Mouse (Mus musculus) left cerebral cortex, adult 2 months (tissue): Measurements from ENCODE around the gene Spata17. TPM values are rescaled to one million over a fixed set of nuclear protein-coding genes. Genes with fewer than 3 reads are reported as not detected.

Experiments
- DNase-seq, 2 experiments: peaks; one replicate each; pipeline ENCODE4 v3.0.0; 2021 to 2022; ENCODE audit warnings: low spot score in 2 of 2, mixed read lengths in 1 of 2; ENCODE audit errors: extremely low spot score in 1 of 2
- H3K27ac ChIP-seq: fragments of 200-600 bp; 2 replicates; pipeline ENCODE4 v1.8.1; 2022
- H3K4me3 ChIP-seq: fragments of 200-600 bp; 2 replicates; pipeline ENCODE4 v1.8.1; 2022
- CTCF ChIP-seq: fragments of 200-600 bp; IDR thresholded peaks from 2 replicates; pipeline ENCODE4 v1.8.1; 2022; ENCODE audit warnings: antibody characterized with exemption, mild to moderate bottlenecking, moderate library complexity
- intact Hi-C: fragments of 180-260 bp; cut with DNase I; formaldehyde crosslinking; loops from one replicate; pipeline ENCODE4 v1.15.1; 2025
- total RNA-seq, 2 experiments: library from RNA; stranded (reverse); gene quantifications; 2 replicates each; pipeline ENCODE4 v1.2.3; 2021

Gene Spata17
- total RNA-seq, 2 experiments from 2014 or later, result 0.36 to 0.70 TPM

GRCm38 (mm10) chr1:187228414-187229146 is 13.3 kb upstream of the Spata17 start:
- no peak for DNase-seq
- no peak for TF ChIP-seq CTCF
- no peak overlapping the region for H3K27ac ChIP-seq
- intact Hi-C loops, result no loop called here
- H3K4me3 ChIP-seq, result no peak overlapping the region

DNA sequence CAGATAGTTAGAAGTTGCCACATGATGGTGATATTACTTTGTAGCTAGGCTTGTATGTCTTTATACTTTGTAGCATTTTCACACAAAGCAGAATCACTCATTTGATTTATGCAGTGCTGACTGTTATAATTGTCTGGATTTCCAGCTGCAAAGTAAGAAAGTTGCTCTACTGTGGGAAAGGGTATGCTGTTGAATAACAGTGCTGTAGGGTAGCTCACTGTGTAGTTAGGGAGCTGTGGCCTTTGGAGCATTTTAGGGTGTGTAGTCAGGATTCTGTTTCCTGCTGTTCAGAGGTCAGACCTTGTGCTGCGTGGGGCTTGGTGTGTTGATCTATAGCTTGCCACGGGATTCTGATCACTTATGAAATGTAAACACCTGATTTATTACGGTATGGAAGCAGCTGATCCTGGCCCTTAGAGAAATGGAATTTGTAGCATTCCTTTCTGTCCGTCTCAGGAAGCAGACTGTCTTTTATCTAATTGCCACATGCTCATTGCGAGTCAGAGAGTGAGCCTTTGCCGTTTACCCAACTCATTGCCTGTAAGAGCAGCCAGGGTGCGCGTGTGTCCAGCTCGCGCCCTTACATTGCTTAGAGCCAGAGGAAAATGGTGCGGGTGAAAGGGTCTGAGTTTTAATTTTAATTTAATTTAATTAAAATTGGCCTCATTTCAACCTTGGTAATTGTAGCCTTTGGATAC is 11.2 kb upstream of the Spata17 start:
- TF ChIP-seq CTCF, result no peak
- no peak for DNase-seq
- intact Hi-C loops, result no loop called here
- H3K27ac ChIP-seq, result no peak overlapping the region
- no peak overlapping the region for H3K4me3 ChIP-seq

DNA sequence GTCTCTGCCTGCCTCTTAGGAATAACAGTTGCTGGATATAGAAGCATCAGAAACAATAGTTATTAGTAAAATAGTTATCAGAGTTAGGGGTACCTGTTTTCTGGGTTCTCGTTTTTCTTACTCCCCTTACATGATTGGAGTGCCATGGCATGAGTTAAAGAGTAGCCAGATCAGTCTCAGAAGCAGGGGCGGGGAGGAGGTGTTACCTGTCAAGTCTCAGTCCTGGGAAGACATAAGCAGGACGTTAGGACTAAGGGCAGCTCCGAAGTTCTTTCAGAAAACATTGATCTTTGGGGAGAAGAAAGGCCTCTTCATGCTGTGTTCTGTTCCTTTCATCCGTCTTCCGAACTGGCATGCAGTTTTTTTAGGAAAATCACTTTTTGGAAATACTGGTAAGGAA is 5.5 kb upstream of the Spata17 start:
- DNase-seq, result no peak
- Histone ChIP-seq H3K27ac (no peak overlapping the region), H3K4me3 (no peak overlapping the region)
- TF ChIP-seq CTCF, result no peak
- intact Hi-C loops, result no loop called here

DNA sequence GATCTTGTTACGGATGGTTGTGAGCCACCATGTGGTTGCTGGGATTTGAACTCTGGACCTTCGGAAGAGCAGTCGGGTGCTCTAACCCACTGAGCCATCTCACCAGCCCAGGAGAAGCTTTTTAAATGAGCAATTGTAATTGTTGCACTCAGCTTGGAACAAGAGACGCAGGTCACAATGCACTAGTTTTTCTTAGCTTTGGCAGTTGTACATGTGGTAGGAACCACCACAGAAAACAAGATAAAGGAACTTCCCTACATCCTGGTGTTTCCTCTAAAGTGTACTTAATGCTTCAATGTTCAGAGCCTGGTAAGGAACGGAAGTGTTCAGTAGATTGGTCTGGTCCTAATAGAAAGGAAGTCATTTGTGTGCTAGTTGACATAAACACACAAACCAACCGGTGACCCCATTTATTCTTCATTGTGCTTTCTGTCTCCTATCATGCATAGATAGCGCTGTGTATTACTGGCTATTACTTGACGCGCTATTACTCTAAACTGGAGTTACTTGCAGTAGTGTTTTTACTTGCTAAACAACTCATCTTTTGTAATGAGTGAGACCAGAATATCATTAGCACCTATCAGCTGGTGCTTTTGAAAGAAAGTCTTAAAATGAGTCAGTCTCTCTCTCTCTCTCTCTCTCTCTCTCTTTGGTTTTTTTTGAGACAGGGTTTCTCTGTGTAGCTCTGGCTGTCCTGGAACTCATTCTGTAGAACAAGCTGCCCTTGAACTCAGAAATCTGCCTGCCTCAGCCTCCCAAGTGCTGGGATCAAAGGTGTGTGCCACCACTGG is 1.6 kb upstream of the Spata17 start:
- DNase-seq, result no peak
- no peak overlapping the region for H3K4me3 ChIP-seq
- intact Hi-C loops, result no loop called here
- no peak for TF ChIP-seq CTCF
- no peak overlapping the region for H3K27ac ChIP-seq

DNA sequence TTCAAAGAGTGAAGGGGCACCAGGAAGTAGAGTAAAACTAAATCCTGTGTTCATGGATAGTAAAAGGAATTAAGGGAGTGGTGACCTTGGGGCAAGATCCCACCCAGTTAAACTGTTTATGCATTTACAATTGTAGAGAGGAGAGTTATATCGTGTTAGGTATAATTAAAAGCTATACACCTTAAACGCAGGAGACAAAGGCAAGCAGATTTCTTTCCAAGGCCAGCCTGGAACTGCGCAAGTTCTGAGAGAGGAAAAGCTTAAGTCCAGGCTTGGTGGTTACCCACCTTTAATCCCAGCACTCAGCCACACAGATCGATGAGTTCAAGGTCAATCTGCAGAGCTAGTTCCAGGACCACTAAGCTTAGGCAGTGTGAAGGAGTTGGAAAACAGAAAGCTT is 4.5 kb downstream of the Spata17 start:
- no peak for TF ChIP-seq CTCF
- Histone ChIP-seq H3K27ac (no peak overlapping the region), H3K4me3 (no peak overlapping the region)
- no peak for DNase-seq
- intact Hi-C loops, result no loop called here

GRCm38 (mm10) chr1:187209496-187209895 is 5.8 kb downstream of the Spata17 start:
- H3K4me3 ChIP-seq, result no peak overlapping the region
- DNase-seq, result no peak
- no peak for TF ChIP-seq CTCF
- no peak overlapping the region for H3K27ac ChIP-seq
- intact Hi-C loops, result no loop called here

GRCm38 (mm10) chr1:187205506-187205905 is 9.8 kb downstream of the Spata17 start:
- no peak for TF ChIP-seq CTCF
- no peak overlapping the region for H3K4me3 ChIP-seq
- no peak overlapping the region for H3K27ac ChIP-seq
- intact Hi-C loops, result no loop called here
- no peak for DNase-seq

- no peak; the same call in 1 of the 2 replicates for TF ChIP-seq CTCF
- intact Hi-C loops, result no loop called here
- Histone ChIP-seq H3K27ac (no peak overlapping the region), H3K4me3 (no peak overlapping the region)
- no peak for DNase-seq
Measured at GRCm38 (mm10) chr1:187178546-187178945, 36.7 kb downstream of the Spata17 start.

GRCm38 (mm10) chr1:187175991-187176390 is 39.3 kb downstream of the Spata17 start:
- TF ChIP-seq CTCF, result no peak
- Histone ChIP-seq H3K27ac (no peak overlapping the region), H3K4me3 (no peak overlapping the region)
- no peak for DNase-seq
- intact Hi-C loops, result no loop called here

DNA sequence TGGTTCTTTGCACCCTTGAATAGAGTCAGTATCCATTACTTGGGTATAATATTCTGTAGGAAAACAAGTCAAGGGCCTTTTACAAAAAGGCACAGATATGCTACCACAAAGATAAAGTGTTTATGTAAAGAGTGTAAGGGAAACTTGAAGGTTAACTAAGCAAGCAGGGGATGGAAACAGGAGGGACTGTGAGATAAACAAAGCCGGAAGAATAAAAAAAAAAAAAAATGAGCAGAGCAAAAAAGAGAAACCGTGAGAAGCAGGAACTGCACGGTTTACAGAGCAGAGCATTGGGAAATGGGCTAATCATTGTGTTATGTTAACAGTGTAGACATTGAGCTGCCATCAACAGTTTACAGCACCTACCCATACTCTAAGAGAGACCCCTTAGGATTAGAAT is 44.9 kb downstream of the Spata17 start:
- H3K27ac ChIP-seq, result no peak overlapping the region
- TF ChIP-seq CTCF, result no peak
- intact Hi-C loops, result no loop called here
- H3K4me3 ChIP-seq, result no peak overlapping the region
- no peak for DNase-seq

DNA sequence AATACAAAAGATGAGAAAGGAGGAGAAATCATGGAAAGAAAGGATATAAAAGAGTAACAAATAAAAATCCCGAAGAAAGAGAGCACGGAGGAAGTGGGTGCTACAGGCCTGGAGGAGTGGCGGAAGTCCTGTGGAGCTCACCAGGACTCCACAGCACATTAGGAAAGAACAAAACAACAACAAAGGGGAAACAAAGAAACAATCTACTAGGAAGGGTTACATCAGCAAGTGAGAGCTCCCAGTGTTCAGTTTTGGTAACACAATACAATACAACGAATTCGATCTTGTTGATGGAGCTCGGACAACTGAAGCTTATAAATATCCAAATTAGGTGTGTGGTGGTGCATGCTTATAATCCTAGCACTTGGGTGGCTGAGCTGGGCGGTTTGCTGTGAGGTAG is 45.6 kb downstream of the Spata17 start:
- H3K27ac ChIP-seq, result no peak overlapping the region
- H3K4me3 ChIP-seq, result no peak overlapping the region
- intact Hi-C loops, result no loop called here
- DNase-seq, result no peak
- TF ChIP-seq CTCF, result no peak

DNA sequence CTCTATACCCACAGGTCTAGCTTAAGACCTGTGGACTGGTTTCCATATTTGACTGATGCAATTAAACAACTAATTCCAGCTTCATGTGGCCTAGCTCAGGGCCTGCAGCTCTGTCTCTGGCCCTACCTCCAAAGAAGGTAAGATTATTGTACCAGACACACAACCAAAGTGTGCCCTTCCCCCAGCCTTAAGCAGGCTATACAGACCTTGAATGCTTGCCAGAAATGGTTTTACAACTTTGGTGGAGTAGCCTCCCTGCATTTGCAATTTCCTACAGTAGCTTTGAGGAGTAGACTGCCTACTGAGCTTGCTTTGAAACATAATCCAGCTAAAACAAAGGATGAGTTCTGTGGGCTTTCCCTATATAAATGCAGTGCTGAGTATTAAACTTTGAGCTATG is 51.7 kb downstream of the Spata17 start:
- no peak for TF ChIP-seq CTCF
- H3K27ac ChIP-seq, result no peak overlapping the region
- no peak for DNase-seq

More for the DNA sequence above, 51.7 kb downstream of the Spata17 start:
- intact Hi-C loops, result no loop called here
- H3K4me3 ChIP-seq, result no peak overlapping the region
